Mouse (Mus musculus) fibroblast of lung, adult 2 months (primary cell): ENCODE data around the gene Cnot3.
A peak's percentile ranks its signal among the peaks of the same experiment; 100 is the strongest.
"Not testable (repeated sequence)": the region's sequence is repeated elsewhere in the genome, so short reads cannot be mapped to it uniquely, and the experiment has no call there.

ENCODE experiments used
- DNase-seq: peaks from one replicate; pipeline ENCODE4 v3.0.0-alpha.2; 2011; ENCODE audit warnings: low read depth

The Cnot3 gene

DNA sequence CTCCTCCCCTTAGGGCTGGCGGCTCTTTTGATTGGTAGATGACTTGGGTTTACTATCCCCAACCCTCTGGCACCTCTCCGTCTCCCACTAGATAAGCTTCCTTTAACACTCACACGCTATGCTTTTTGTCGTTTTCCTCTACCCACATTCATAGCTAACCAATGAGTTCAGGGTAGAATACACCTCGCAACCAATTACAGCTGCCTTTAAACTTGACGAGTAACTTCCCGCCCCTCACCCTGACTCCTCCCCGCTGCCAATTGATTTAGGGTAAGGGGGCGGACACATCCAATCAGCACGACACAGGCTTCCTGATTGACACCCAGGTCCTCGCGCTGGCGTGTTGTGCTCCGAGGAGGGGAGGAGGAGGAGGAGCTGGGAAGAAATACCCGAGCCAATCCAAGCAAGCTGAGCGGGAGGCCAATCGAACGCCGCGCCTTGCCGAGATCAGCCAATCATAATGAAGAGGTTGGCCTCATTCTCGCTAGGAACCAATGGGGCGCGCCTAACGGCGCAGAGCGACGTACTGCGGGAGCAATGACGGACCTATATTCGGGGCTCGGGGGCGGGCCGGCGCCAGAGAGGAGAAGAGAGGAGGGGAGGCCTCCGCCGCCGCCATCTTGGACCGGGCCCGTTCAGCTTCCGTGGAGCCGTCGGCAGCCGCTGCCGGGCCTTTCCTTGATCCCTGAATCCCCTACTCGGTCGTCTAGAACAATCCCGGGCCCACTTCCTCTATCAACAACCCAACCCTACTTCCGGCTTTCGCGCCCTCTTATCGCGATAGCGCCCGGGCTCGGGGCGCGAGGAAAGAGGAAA is at the start of gene Cnot3:
Gene Cnot3, plus strand, starts transcription at position 597 of the 816 bp plus-strand sequence.
- peak; percentile 100 for DNase-seq

DNA sequence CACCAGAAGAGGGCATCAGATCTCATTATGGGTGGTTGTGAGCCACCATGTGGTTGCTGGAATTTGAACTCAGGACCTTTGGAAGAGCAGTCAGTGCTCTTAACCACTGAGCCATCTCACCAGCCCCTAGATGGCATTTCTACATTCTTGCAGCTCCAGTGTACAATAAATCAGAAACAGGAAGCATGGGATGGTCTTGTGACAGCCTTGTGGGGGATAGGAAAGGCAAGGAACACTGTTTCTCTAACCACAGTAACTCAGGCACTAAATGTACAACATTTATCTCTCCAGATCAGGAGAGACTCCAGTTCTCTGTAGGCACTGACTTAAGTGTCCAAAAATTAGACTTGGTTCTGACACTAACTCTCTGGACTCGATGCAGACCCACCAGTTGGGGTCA is 47.3 kb upstream of the Cnot3 start:
- not testable (repeated sequence) for DNase-seq

DNA sequence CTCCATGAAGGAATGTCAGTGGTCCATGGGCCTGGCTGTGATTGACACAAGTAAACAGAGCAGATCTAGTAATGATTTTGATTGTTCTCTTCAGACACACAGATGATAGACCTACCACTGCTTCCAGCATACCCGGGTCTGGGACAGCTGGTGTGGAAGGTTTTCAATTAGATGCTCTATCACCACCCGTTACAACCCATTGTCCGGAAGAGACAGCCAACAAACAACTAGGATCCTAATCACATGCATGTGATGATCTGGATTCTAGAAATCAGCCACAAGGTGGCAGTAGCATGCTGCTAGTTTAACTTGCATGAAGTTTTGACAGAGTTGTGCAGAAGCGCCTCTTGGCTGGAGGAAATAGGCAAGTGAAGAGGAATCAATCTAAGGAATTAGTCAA is 43.9 kb upstream of the Cnot3 start:
- peak; percentile 44 for DNase-seq

DNA sequence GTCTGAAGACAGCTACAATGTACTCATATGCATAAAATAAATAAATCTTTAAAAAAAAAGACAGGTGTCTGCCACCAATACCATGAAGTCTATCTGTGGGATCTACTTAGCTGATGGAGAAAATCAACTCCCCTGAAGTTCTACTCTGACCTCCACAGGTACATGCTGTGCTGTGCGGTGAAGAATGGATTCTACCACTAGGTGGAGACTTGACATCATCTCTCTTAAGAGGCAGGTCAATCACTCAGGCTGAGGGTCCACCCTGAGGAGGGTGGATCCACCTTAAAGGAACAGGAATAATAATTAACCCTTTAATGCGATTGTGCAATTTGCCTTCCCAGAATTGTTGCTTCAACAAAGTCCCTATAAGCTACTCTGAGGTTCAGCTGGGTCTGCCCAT is 38.3 kb upstream of the Cnot3 start:
- DNase-seq = no peak

DNA sequence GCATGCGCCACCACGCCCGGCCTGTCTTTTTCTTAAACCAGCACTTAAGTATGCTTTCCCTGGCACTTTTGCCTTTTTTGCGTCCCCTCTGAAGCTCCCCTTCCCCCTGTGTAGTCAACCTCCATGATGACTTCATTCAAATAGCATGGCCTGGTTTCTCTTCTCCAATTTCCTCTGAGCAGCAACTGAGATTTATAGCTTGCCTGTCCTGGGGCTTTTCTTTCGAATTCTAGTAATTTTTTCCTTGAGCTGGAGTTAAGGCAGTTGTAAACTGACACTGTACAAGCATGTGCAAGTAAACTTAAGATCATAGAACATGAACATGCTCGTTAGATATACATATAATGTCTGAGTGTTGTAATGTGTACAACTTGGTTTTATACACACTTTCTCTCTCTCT is 37.7 kb upstream of the Cnot3 start:
- DNase-seq = no peak

DNA sequence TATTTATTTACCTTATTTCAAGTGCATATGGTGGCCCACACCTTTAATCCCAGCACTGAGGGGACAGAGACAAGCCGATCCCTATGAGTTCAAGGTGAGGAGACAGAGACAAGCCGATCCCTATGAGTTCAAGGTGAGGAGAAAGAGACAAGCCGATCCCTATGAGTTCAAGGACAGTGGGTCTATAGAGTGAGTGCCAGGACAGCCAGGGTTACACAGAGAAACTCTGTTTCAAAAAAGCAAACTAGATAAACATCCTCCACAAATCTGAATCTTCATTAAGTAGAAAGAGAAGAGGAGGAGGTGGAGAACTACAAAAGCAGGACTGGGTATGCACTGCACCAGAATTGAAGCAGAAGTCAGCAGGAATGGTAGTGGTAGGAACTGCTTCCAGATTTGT is 36.4 kb upstream of the Cnot3 start:
- no peak for DNase-seq

DNA sequence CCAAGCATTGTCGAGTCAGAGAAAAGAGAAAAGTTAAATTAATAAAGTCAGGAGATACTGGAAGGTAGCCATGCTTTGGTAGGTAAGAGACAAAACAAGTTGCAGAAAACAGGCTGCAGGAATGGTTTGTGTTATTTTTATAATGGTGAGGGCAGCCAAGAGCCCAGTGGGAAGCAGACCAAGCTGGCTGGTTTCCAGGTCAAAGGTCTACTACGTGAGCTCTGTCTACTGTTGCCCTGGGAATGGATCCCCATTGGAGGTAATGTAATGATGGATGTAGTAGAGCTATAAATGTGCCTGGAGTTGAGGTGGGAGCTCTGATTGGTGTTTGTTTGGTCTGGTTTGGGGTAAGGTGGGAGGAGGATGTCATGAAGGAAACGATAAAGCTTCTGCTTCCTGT is 36.0 kb upstream of the Cnot3 start:
- no peak for DNase-seq

DNA sequence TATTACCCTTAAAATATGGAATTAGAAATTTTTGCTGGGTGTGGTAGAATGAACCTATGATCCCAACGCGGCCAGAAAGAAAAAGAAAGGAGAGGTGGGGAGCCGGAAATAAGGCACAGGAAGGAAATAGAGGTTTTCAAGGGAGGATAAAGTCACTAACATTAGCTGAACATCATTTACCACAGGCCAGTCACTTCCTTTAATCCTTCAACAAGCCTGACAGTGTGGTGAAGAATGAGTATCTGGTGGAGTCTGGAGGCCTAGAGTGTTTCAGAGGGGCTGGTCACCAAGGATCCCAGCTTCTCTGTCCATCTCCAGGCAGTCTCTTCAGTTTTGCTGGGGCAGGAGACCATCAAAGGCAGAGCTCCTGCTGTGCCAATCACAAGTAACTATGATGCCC is 34.6 kb upstream of the Cnot3 start:
- no peak for DNase-seq

DNA sequence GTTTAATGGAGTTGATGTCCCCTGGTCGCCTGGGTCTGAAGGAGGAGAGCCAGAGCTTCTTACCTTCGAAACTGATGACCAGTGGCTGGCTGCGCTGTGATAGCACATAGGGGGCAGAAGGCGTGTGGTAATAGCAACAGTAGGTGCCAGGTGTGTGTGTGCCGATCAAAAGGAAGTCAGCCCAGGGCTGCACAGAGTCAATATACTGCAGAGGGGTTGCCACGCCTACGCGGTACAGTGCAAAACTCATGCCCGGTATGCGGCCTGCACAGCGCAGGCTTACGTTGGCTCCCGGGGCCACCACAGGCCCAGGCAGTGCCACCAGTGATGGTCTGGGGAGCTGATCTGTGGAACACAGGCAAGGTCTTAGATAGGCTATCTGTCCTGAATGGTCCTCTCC is 34.1 kb upstream of the Cnot3 start:
- no peak for DNase-seq

DNA sequence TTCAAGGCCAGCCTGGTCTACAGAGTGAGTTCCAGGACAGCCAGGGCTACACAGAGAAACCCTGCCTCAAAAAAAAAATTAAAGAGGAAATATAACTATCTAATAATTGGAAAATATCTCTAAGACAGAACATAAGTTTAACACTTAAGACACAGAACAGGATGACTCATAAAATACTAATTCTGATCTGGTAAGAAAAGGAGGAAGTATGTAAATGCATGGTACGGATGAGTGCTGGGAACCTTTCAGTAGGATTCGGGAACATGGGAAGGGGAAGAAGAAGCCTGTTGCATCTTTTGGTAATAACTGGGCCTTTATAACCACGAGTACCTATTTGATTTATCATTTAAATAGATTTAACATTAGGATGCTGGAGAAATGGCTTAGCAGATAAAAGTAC is 31.0 kb upstream of the Cnot3 start:
- no peak for DNase-seq

DNA sequence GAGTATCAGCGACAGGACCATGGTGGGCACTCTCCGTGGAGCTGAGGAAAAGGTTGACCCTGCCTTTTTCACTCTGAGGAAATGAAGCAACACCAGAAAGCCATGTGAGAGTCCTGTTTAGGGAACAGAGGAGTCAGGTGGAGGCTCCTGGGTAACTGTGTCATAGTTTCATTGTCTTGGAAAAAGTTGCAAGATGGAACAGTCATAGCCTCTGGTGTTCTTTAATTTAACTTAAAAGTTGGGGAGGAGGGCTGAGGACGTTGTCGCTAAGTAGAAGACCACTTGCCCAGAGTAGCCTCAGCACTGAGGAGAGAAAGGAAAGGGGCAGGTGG is 29.0 kb upstream of the Cnot3 start, which contains the start of gene Oscar:
Gene Oscar, minus strand, starts transcription at position 101 of the 332 bp plus-strand sequence.
- no peak for DNase-seq

DNA sequence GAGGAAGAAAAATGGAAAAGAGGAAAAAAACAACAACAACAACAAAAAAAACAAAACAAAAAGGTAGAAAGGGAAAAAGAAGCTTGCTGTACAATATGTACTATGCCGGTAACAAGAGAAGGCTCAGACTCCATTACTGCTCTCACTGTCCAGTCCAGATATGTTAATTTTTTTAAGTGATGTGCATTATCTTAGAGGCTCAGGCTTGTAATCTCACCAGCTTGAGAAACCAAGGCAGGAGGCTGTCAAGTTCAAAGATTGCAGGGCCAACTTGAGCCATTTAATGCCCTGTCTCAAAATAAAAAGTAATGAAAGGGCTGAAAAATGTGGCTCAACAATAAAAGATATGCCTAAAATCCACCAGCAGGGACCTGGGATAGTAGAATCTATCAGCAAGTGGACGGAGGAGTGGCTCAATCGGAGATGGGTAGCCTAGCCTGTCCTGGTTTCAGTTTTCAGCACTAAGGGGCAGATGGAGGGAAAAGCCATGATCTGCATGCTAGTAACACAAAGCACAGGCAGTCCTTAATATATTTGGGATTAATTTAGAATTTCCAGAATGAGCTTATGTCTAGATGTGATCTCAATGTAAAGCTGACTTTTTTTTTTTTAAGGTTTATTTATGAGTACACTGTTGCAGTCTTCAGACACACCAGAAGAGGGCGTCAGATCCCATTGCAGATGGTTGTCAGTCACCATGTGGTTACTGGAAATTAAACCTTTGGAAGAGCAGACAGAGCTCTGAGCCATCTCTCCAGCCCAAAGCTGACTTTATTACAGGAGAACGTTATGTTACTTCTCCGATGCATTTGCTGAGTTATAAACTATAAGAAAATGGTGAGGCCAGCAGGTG is 28.5 kb upstream of the Cnot3 start:
- DNase-seq = no peak

DNA sequence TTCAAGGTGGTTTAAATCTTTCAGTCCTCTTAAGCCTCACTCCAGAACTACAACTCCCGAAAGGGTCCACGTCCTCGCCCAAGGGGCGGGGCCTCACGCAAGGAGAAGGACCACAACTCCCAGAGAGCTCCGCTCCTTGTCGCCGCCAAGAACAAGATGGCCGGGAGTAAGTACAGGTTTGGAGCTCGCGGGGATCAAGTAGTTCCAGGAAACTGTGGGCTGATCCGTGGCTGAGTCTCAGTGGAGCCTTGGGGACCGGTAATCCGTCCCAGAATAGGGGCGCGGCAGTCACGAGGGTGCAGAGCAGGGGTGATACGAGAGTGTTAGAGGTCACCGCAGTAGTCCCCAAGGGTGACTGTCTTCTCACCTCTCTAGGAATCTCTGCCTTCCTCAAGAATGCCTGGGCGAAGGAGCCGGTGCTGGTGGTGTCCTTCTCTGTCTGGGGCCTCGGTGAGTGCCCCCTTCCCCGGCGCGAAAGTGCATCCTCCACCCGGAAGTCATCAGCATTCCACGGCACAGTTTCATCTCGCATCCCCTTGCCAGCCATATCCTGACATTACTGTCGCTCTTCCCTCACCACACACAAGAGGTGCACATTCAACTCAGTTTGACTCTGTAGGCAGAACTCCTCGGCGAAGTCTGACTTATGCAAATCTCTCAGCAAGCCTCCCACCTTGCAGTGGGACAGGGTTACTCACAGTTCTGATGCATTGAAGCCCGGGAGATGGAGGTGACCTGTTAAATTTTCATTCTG is 27.6 kb upstream of the Cnot3 start, which contains the start of gene Ndufa3:
Gene Ndufa3, plus strand, starts transcription at position 132 of the 754 bp plus-strand sequence.
- DNase-seq = peak; percentile 78

DNA sequence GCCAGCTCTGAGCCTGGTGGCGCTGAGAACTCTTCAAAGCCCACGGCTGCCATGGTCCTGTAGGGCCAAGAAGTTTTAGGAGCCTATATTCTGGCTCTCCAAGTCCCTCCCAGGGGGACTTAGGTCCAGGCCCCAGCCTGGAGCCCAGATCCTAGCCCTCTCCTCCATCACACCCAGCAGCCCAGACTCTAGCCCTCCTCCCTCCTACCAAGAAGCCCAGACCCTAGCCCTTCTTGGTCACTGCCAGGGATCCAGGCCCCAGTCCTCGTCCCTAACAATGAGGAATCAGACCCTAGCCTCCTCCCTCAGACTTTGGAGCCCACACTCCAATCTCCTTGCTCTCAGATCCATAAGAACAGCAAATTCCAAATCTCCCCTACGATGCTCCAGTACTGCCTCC is 16.0 kb upstream of the Cnot3 start:
- no peak for DNase-seq

DNA sequence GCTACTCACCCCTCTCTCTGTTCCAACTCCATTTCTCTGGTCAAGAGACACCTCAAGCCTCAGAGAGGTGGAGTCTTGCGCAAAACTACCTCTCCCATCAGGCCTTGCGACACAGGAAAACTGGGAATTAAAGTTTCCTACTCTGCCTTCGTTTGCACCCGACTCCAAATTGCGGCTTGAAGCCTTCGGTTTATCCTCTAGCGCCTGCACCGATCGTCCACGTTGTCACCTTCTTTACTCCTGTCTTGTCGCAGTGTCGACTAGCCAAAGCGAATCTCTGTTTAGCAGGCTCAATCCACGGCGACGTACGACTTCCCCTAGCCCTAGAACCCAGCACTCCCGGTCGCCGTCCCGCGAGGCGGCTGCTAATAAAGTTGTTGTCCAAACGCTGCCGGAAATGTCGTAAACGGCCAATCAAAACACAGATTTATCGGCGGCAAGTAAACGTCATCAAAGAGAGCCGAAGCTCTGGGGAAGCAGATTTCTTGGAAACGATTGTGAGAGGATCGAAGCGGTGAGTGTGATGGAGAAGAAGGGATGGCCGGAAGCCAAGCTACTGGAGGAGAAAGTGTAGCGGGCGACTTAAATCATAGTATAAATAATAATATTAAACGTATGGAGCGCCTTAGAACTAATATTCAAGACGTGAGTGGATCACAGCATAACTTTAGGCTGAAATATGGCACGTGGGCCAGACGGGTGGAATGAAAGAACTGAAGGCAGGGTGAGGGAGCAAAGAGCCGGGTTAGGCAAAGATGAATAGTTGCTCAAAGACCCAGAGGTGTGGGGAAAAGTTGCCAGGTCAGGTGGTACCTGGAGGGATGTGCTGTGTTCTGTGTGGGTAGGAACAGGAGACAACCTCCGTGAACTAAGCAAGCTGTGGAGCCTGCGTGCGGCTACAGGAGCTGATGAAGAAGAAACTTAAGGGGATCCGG is 15.3 kb upstream of the Cnot3 start, which contains the start of the genes Tfpt and Prpf31:
Gene Tfpt, minus strand, starts transcription at position 387 of the 935 bp plus-strand sequence.
Gene Prpf31, plus strand, starts transcription at position 443 of the 935 bp plus-strand sequence.
- peak; percentile 94 for DNase-seq

DNA sequence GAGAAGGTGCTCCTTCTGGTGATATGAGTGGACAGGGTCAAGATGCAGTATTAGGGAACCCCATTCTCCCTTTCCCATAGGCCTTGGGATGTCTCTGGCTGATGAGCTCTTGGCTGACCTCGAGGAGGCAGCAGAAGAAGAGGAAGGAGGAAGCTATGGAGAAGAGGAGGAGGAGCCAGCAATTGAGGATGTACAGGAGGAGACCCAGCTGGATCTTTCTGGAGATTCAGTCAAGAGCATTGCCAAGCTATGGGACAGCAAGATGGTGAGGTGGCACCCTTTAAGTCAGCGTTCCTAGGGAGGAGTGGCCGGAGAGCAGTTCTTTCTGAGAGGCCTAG is 14.6 kb upstream of the Cnot3 start:
- no peak for DNase-seq

DNA sequence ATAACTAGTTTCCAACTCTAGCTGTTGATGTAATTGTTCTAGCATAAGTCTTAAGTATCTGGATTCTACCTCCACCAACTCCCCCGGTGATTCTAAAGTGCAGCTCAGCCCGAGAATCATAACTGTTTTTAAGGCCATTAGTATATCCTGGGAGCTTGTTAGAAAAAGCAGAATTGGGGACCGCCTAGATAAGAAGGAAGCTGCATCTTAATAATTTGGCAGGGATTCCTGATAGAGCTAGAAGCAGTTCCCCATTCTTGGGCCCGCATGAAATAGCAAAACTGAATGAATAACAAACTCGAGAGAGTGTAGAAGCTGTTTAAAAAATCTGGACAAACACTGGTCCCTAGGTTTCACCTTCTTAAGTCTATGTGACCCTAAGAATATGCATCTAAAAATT is 1.7 kb upstream of the Cnot3 start:
- no peak for DNase-seq

DNA sequence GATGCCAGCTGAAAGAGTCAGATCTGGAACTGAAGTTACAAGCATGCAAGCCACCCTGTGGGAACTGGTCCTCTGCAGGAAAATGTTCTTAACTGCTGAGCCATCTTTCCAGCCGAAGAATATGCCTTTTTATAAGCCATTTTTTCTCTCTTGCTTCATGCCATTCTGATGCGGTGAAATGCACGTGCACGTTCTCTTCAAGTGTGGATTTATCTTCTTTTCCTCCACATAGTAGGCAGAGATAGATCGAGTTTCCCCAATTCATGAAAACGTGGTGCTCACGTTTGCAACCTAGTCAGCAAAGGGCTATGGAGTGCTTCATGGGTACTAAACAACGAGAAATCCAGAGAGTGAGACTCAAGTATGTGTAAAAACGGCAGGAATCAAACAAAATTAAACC is 1.2 kb upstream of the Cnot3 start:
- DNase-seq = no peak

DNA sequence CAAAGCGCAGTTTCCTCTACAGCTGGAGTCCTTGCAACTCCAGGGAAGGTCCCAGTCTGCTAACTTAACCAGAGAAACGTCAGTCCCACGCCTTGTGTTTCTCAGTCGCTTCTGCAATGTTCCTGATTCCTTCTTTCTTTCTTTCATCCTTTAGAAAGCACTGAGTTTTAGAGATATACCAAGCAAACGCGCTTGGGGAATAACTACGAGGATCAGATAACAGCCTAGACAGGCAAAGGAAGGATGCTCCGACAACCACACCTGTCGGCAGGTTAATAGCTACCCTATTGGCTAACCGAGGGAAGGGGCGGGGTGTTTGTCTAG is 758 bp upstream of the Cnot3 start:
- DNase-seq = no peak

DNA sequence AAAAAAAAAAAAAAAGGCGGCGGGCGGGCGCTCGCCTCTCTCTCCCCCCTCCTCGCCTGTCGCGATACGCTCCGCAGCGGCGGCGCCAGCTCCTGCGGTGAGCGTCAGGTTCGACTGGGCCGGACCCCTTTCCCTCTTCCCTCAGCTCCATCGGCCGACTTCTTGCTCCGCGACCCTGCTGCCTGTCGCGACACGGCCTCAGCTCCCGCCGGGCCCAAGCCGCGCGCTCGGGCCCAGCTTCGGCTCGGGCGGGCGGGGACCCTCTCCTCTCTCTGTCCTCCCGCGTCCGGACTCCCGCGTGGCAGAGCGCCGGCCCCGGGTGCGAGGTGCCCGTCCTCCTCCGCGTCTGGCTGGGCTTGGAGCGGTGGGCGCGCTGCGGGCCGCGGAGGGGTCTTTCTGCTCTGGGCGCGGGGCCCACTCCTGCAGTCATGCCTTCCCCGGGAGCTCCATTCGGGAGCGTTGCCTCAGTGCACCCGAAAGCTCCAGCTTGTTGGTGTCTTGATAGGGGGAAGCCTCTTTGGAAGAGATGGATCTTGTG is 489 bp downstream of the Cnot3 start:
- DNase-seq = no peak

DNA sequence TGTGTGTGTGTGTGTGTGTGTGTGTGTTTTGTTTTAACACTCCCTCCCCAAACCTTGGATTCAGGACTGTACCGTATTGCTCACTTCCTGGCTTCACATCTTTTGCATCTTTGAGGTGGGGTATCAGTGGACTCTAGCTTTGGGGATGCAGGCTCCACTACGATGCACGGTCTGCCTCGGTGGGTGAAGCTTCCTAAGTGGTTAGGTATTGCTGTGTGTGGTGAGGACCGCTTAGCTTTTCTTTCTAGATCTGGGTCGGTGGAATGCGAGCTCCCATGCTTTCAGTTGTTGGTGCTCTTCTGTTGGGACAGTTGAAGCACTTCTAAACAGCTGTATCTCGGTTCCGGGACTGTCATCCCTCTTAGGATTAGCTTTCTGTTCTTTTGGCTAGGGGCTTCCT is 1.1 kb downstream of the Cnot3 start:
- DNase-seq = no peak
